Mouse (Mus musculus) embryo, embryonic 11.5 days (tissue): ENCODE data around the gene Nans.

Experiments used
- DNase-seq: peaks from one replicate; pipeline ENCODE4 v3.0.0-alpha.2; 2012; ENCODE audit warnings: low read depth, low spot score

Gene Nans

DNA sequence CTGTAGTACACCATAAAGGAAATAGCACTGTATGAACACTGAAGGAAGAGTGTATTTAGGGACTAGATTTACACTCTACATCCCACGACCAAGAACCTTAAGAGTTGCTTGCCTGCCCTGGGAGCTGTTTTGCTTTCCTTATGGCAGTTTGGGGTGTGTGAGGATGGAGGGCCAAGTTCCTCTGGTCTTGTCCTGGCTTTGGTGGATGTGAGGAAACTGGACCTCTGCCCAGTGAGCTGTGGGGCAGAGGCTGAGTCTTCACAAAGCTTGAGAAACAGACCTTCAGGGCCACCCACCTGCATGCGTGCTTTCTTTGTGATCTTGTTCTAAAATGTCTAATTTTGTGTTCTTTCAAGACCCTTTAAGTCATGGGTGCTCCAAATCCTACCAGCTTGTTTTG is 43.5 kb downstream of the Nans start:
- DNase-seq: no peak

DNA sequence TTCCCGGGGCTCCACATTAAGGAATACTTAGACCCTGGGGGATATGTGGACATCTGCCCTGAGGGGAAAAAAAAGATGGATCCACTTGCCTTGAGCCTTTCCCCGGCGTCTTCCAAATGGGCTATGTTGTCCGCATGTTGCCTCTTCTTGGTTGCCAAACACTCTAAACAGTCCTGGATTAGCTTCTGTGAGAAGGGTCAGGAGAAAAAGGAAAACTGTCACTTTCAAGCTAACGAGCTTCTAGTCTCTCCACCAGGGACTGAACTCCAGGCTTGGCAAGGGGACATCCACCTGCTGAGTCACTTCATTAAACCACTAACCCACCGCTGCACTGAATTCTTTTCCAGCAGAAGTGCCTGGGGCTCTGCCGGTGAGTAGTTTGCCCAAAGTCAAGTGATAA is 43.9 kb downstream of the Nans start:
- no peak for DNase-seq

- DNase-seq: no peak
Measured at GRCm38 (mm10) chr4:46533934-46534720, 45.1 kb downstream of the Nans start.

GRCm38 (mm10) chr4:46535094-46535830 is 46.2 kb downstream of the Nans start:
- DNase-seq: no peak

- DNase-seq: no peak
Measured at GRCm38 (mm10) chr4:46535840-46536361, 46.9 kb downstream of the Nans start, which contains the start of gene Trim14. Gene Trim14 (minus strand): TSS chr4:46536141.

GRCm38 (mm10) chr4:46539167-46539566 is 50.1 kb downstream of the Nans start:
- no peak for DNase-seq

DNA sequence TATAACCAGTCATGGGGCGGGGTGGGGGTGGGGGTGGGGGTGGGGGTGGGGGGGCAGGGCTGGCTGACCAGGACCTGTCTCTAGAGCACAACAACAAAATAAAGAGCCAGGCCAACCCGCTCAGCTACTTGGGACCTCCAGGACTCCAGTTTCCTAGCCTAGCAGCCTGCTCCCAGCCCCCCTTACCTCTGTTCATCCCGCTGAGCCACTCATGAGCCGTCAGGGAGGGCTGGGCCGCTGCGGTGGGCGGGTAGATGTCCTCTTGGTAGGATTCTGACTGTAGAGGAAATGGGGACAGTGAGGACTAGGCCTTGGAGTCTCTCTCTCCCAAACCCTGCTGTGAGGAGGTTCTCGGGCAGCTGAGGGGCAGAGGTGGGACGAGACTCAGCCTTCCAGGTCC is 52.7 kb downstream of the Nans start:
- no peak for DNase-seq

DNA sequence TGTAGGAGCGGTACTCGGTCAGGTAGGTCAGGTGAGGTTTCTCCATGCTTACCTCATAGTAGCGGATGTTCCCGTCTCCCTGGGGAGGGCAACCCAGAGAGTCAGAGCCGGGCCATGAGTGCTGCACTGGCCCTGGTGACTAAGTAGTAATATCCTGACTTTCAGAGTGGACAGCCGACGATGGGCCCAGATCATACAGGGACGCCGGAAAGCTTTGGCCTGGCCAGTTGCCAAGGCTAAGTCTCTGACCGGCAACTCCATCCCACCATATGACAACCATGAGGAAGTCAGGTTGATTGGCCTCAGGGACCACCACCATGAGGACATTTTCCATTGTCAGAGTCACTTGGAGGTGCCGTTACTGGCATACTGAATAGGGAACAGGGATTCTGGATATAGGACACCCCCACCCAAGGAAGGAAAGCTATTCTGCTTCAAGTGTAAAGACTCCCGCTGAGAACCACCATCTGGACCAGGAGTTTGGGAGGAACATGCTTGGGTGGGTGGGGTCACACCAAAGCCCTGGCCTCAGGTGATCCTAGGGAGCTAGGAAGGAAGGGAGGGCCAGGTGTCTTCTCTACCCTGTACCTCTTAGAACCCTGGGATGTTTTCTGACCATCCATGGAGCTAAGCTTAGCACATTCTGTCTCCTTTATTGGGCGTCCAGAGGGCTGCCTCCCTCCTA is 54.5 kb downstream of the Nans start:
- DNase-seq: no peak

GRCm38 (mm10) chr4:46544313-46544712 is 55.3 kb downstream of the Nans start:
- DNase-seq: no peak

DNA sequence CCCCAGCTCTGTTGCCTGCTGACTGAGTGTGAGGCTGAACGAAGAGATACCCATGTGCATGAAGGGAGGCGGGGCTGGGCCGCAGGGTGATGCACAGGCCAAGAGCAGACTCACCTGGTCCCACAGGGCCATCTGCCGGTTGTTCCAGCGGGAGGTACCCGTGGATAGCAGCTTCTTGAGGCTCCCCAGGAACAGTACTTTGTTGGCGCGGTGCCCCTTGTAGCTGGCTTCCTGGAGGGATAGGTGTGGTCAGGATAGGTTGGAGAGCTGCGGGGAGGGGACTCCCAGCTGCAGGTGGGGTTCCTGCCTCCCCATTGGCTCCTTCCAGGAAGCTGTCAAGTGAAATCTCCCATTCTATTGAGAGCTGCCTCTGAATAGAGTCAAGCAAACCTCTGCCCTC is 56.5 kb downstream of the Nans start:
- no peak for DNase-seq

DNA sequence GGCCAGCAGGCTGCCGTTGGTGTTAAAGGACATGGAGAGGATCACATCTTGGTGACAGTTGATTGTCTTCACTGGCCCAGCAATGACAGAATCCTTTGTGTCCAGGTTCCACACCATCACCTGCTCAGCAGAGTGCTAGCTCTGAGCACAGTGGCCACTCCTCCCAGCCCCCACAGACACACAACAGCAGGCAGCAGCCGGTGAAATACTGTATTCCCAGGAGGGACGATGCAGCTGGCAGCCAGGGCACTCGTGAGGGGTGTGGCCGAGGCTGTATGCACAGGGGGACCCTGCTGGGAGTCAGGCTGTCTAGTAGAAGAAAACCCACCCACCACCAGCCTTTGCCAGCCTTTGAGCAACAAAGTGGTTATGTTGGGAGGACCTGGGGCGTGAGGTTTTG is 57.7 kb downstream of the Nans start:
- no peak for DNase-seq

- DNase-seq: no peak
Measured at GRCm38 (mm10) chr4:46549979-46550378, 60.9 kb downstream of the Nans start.

DNA sequence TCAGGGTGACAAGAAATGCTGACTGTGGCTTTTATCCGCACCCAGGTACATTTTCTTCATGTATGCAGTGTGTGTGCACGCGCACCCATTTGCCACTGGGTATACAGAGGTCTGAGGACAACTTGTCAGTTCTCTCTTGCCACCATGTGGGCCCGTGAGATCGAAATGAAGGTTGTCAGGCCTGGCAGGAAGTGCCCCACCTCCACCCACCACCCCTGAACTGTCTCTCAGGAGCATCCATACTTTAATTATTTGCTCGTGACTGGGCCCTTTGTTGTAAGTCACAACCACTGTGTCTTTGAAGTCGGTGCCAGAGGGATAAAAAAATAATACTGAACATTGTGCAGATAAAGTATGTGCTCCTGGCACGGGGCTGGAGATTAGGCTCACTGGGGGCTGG is 61.4 kb downstream of the Nans start:
- DNase-seq: no peak
